Mouse (Mus musculus) layer of hippocampus, adult 8-10 months (tissue): ENCODE results near the gene AI593442. TPM values are rescaled to one million over a fixed set of nuclear protein-coding genes. Genes with fewer than 3 reads are reported as not detected.

Experiments
- DNase-seq, 2 experiments: peaks; one replicate each; pipeline ENCODE4 v3.0.0; 2022; ENCODE audit warnings: low spot score in 2 of 2
- total RNA-seq, 4 experiments: library from RNA; stranded (reverse); gene quantifications; 2 replicates each; pipeline ENCODE4 v1.2.4; 2022

AI593442 gene
- 100 to 1,000 TPM; 110 to 120 (median 117) TPM for total RNA-seq

- peak; percentile 44 to 61 for DNase-seq
Observed at GRCm38 (mm10) chr9:52679362-52679947, at the start of gene AI593442. TSS of gene AI593442 (minus strand) at chr9:52679780.

GRCm38 (mm10) chr9:52728806-52729205, 49.2 kb upstream of the AI593442 start:
- no peak for DNase-seq

GRCm38 (mm10) chr9:52722626-52723025, 43.0 kb upstream of the AI593442 start:
- no peak for DNase-seq

GRCm38 (mm10) chr9:52719562-52719961, 40.0 kb upstream of the AI593442 start:
- no peak for DNase-seq

- DNase-seq, result peak; percentile 32 to 33
Observed at GRCm38 (mm10) chr9:52680036-52680435, 456 bp upstream of the AI593442 start.

- DNase-seq, result peak in 1 of 2 experiments; percentile 27
Observed at GRCm38 (mm10) chr9:52678839-52679215, 753 bp downstream of the AI593442 start.

- DNase-seq, result peak in 1 of 2 experiments; percentile 47
Observed at GRCm38 (mm10) chr9:52678179-52678838, 1.3 kb downstream of the AI593442 start.

GRCm38 (mm10) chr9:52676587-52676986, 3.0 kb downstream of the AI593442 start:
- DNase-seq, result no peak

GRCm38 (mm10) chr9:52675937-52676336, 3.6 kb downstream of the AI593442 start:
- DNase-seq, result no peak

GRCm38 (mm10) chr9:52661422-52661821, 18.2 kb downstream of the AI593442 start:
- DNase-seq, result peak; percentile 16 to 50

GRCm38 (mm10) chr9:52650341-52650951, 29.1 kb downstream of the AI593442 start:
- DNase-seq, result no peak

GRCm38 (mm10) chr9:52645312-52645711, 34.3 kb downstream of the AI593442 start:
- no peak for DNase-seq

GRCm38 (mm10) chr9:52644626-52645025, 35.0 kb downstream of the AI593442 start:
- DNase-seq, result no peak

GRCm38 (mm10) chr9:52644156-52644555, 35.4 kb downstream of the AI593442 start:
- no peak for DNase-seq

- no peak for DNase-seq
Observed at GRCm38 (mm10) chr9:52635991-52636390, 43.6 kb downstream of the AI593442 start.

GRCm38 (mm10) chr9:52623926-52624325, 55.7 kb downstream of the AI593442 start:
- DNase-seq, result no peak
